Mouse (Mus musculus) left cerebral cortex, adult 18-20 months (tissue): ENCODE data around the gene Gm49380. TPM values are rescaled to one million over a fixed set of nuclear protein-coding genes. Genes with fewer than 3 reads are reported as not detected.
A peak's percentile ranks its signal among the peaks of the same experiment; 100 is the strongest.

Experiments used
- DNase-seq, 2 experiments: peaks; one replicate each; pipeline ENCODE4 v3.0.0; 2021 to 2022; ENCODE audit warnings: low spot score in 2 of 2, mixed read lengths in 1 of 2
- total RNA-seq, 2 experiments: library from RNA; stranded (reverse); gene quantifications; 2 replicates each; pipeline ENCODE4 v1.2.3; 2021

Gene Gm49380
- total RNA-seq, 2 experiments from 2014 or later: 0.14 to 0.42 TPM

- DNase-seq: peak; percentile 89 to 92
Measured at GRCm38 (mm10) chr9:44093612-44094503, 19.4 kb downstream of the Gm49380 start.

DNA sequence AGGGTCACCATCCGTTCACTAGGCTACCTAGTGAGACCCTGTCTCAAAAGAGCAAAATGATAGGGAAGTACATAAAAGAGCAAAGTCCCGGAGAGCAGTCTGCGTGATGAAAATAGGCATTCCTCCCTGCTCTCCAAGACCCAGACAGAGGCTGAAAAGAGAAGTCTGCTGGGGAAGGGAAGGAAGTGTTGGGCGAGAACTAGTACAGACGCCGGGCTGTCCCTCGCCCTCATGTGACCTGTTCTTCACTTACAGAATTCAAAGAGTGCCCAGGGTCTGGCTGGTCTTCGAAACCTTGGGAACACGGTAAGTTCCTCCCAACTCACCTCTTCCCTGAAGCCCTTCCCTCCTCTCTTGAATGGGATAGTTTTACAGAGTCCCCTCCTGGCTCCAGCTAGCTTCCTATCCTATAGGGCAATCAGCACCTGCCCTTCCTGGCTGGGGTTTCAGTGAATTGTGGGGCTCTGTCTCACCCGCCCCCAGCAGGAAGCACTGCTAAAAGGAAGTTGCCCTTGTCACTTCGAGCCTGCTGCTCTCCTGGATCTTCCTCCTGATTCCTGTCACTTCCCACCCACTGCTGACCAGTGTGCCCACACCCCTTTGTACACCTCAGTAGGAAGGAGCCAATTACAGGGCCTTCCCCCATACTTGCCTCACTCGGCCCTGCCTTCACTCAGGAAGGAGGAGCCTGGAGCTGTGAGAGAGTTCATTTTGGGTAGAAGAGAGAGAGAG lies 24.3 kb downstream of the Gm49380 start:
- no peak for DNase-seq

DNA sequence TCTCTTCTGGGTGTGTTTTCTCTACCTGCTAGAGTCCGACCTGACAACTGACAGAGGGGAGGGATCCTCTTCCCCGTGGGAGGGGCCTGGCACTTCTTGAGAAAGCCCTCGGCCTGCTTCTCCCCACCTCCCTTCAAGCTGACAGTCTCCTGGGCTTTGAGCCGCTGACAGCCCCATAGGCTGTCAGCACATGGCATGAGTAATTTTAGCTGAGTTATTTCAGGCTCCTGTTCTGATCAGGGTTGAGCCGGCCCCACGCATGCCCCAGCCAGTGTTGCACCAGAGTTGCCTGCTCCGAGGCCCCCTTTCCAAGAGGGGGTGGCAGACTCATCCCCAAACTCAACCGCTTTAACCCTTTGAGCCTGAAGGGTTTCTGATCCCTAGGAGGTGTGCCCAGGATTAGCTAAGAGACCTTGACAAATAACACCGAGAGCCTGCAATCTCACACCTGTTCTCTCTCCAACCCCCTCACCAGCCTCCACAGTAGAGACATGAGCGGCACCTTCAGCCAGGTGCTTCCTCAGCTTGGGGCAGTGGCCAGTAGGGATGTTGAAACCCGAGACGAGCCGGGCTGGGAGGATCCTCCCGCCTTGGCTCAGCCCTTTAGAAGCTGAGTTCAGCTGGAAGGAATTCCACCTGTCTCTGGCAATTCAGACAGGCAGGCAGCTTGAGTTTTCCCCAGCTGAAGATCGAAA lies 25.4 kb downstream of the Gm49380 start:
- DNase-seq: peak in 1 of 2 experiments; percentile 72

DNA sequence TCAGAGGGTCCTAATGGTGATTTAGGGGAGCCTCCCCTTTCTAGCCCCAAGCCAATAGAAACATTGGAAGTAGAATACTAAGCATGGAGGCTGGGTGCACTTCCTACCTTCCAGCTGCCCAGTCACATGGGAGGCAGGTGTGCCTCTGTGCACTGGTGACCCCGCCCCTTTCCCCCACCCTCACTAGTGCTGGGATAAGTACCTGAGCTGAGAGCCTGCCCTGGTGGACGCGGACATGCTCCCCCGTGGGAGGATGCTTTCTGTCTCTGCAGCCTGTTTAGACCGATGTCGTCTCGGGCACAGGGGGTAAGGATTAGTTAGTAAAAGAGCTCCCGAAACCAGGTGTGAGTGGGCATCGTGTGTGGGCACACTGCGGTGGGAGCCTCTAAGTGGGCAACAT lies 26.3 kb downstream of the Gm49380 start:
- no peak for DNase-seq

DNA sequence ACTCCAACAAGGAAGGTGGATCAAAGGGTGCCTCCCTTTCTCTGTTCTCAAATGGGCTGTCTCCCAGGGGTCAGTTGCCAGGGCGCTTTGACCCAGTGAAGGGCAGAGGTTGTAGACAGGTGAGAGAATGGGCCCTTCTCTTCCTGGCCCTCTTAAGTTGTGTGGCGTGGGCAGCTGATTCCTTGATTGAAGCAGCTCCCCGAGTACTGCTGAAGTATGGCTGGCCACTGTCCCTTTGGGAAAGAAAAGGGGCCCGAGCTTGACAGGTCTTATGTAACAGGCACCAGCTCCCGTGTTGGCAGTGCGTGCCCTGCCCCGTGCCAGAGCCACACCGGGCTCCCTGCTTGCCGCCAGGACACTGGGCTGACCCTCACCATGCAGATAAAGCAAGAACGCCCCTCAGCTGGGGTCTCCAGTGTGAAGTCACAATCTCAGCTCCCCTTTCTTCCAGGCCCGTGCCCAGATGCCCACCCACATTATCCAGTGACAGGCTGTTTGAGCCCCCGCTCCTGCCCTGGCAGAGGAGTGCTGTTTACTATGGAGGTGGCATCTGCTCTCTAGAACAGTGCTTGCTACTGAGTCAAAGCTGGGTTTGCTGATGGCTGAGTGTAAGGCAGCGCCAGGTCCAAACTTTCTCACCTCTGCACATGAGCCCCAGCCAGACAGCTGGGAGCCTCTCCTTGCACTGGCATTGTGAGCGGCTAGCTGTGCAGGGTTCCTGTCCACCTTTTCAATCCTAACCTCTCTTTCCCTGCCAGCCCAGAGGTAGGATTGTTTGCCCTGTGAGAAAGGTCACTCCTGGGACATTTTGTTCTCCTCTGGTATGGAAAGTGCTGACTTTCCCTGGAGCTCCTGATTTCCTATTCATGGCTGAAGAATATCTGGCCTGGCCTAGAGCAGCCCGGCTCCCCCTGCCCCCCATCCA lies 27.3 kb downstream of the Gm49380 start:
- DNase-seq: peak; percentile 66 to 81

- no peak for DNase-seq
Measured at GRCm38 (mm10) chr9:44085276-44085675, 28.0 kb downstream of the Gm49380 start.

DNA sequence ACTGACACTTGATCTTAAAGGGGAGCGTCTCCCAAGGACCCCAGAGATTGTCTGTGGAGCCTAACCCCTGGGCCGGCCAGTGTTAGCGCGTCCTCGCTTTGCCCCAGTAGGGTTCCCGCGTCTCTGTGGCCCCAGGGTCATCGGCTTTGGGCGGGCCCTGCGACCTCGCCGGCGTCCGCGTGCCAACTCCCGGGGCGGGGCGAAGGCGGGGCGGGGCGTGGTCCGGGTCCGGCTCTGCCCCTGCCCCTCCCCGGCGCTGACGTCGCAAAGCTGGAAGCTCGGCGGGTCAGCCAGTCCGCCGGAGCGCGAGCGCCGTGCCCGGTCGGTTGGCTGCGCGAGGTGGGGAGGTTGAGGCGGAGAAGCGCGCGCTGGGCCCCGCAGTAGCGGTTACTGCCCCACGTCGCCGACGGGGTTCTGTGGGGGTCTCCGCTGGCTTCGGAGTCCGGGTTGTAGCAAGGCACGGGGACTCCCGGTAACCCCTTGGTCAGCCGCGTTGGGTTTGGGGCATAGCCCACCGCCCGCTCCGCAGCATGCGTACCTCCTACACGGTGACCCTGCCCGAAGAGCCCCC lies 28.6 kb downstream of the Gm49380 start:
- DNase-seq: peak; percentile 91 to 94

- no peak for DNase-seq
Measured at GRCm38 (mm10) chr9:44084236-44084635, 29.1 kb downstream of the Gm49380 start.

DNA sequence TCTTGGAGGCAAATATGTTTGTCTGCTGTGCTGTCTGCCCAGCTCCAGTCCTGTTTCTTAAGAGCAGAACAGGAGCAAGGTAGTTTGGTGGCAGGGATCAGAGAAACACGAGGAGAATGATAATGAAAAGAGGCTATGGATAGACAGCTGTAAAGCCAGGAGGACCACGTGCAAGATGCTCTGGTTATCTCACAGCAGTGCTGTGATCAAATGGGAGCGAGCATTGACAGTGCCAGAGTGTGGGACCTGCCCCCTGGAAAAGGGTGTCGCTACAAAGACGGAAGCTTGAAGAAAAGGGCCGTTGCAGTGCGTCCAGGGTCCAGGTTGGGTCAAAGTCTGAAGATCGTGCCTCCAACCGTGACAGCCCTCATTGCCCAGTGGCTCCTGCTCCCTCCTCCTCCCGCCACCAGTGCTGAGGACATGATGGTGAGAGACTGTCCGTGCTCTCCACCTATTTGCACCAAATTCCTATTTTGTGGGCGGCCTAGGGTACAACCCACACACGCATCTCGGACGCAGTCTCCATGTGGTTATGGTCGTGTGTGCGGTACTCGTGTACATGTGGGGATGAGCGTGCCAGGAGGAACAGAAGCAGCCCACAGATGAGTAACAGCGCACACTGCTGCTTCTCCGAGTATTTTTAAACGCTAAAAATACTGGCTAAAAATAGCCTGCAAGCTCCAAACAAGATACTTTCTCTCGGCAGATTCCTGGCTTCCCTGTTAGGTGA lies 29.7 kb downstream of the Gm49380 start:
- DNase-seq: peak; percentile 72 to 86

DNA sequence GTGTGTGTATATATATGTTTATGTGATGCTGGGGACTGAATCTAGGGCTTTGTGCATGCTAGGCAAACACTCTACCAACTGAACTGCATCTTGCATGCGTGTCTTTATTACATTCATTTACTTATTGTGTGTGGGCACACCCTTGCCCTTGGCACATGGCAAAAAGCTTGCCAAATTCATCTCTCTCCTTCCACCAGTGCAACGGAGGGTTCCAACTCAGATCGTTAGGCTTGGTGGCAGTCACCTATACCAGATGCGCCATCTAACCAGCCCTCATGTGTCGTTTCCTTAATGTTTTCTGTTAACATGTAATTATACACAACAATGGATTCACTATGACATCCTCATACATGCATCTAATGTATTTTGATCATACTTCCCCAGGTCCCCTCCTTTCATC lies 31.0 kb downstream of the Gm49380 start:
- no peak for DNase-seq

DNA sequence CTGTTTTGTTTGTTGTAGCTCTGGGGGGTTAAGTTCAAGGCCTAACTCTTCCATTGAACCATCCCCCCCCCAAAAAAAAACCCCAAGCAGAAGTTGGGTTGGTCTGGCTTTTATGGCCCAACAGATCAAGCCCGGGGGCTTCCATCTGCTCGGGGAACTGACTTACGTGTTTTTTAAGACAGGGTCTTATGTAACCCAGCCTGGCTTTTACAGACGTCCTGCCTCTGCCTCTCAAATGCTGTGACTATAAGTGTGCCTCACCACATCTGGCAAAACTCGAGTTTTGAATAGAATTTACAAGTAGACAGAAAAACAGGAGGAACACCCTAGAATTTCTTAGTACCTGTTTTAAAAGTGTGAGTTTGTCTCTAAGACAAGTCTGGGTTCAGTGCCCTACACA lies 31.7 kb downstream of the Gm49380 start:
- DNase-seq: peak in 1 of 2 experiments; percentile 1

DNA sequence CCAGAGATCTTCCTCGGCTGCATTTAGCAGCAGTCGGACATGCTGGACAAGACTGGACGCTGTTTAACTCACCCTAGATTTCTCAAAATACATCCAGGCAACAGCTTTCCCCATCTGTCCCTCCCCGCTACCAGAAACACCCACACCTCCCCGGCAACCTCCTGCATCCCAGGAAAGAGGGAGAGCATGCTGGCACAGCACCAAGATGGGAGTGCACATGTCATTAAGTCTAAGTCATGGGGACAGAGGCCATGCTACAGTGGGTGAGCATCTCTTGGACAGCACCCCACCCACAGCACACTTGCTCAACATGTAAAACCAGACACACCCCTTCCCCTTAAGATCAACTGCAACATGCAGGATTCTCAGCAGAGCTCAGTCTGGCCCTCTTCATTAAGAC lies 32.3 kb downstream of the Gm49380 start:
- DNase-seq: peak; percentile 67 to 78

- peak in 1 of 2 experiments; percentile 5 for DNase-seq
Measured at GRCm38 (mm10) chr9:44079997-44080780, 33.1 kb downstream of the Gm49380 start.

GRCm38 (mm10) chr9:44078955-44079756 lies 34.1 kb downstream of the Gm49380 start:
- peak in 1 of 2 experiments; percentile 64 for DNase-seq

DNA sequence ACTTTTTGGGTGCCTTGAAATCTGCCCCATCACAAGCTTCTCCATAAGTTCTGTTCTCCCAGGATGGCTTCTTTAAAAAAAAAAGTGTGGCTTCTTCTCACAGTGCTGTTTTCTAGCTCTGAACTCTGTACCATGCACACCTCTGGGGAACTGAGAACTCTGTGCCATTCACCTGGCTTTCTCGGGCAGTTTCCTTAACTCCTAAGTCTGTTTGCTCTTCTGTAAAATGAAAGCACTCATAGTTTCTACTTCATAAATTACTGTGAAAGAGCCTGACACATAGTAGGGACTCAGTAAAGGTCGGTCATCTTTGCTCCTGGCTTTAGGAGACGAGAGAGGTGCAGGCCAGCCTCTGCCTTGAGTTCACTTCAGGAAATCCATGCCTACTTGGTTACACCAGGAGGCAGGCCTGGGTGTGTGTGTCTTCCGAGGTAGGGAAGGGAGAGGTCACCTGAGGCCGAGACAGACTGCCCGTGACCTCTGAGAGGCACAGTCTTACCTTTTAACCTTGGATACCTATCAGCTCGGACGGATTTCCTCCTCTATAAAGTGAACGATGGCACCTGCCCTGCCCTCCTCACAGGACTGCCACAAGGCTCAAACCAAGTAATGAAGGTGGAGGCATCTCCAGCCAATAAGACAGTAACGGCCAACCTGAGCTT lies 35.0 kb downstream of the Gm49380 start:
- no peak for DNase-seq

DNA sequence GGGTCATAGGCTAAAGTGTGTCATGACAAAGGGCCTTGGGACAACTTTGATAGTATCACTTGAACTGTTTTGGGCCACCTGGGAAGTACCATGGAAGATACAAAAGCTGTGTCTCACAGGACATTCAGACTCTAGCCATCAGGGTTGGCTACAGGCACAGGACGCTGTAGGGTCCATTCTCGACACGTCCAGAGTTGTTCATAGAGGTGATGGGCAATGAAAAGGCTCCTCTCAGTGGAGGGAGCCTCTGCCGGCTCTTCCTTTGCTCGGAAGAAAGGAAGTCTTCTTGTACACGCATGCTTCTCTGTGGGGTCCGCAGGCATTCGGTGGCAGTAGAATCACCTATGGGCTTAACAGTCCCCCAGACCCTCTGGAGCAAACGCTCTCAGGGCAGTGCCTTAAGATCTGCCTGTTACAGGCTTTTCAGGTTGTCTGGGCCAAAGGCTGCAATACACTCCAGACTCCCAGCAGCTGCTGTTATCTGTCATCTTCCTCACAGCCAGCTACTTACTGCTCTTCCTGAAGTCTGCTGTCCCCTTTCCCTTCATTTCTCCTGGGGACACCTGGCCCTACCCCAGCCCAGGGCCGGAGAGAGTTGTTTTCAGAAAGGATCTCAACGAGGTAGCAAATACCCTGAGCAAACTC lies 35.9 kb downstream of the Gm49380 start:
- DNase-seq: no peak

- peak; percentile 60 to 65 for DNase-seq
Measured at GRCm38 (mm10) chr9:44076764-44077120, 36.6 kb downstream of the Gm49380 start.
